Mouse (Mus musculus) embryonic fibroblast, embryonic 13.5 days (primary cell): ENCODE results near the gene Erc2. TPM values are rescaled to one million over a fixed set of nuclear protein-coding genes. Genes with fewer than 3 reads are reported as not detected.

ENCODE experiments used
- H3K27ac ChIP-seq: 2 replicates; pipeline ENCODE4 v1.5.1; 2012; ENCODE audit warnings: low read length, control low read depth, inconsistent platforms; ENCODE audit not compliant: insufficient read depth
- H3K4me1 ChIP-seq: 2 replicates; pipeline ENCODE4 v1.6.1; 2011; ENCODE audit warnings: low read length; ENCODE audit not compliant: control insufficient read depth, insufficient read depth
- H3K4me3 ChIP-seq: 2 replicates; pipeline ENCODE4 v1.5.1; 2011; ENCODE audit warnings: mild to moderate bottlenecking, control low read depth, low read length; ENCODE audit not compliant: insufficient read depth
- CTCF ChIP-seq: IDR thresholded peaks from 2 replicates; pipeline ENCODE4 v1.5.1; 2011; ENCODE audit warnings: mild to moderate bottlenecking, control low read depth, low read length, moderate library complexity, borderline replicate concordance; ENCODE audit not compliant: insufficient read depth
- POLR2A ChIP-seq: IDR thresholded peaks from 2 replicates; pipeline ENCODE4 v1.6.1; 2011; ENCODE audit warnings: low read depth, mild to moderate bottlenecking, control low read depth, low read length, moderate library complexity
- polyA plus RNA-seq: library from polyadenylated mRNA; stranded (reverse); fragments of >200 nt; gene quantifications from 2 replicates; pipeline ENCODE4 v1.2.4, GENCODE M21; 2011; ENCODE audit warnings: low read depth; ENCODE audit not compliant: missing spikeins, insufficient read length

Erc2 gene
- polyA plus RNA-seq, 1 experiment = 4.4 TPM

- TF ChIP-seq POLR2A = no peak
- TF ChIP-seq CTCF = no peak
- H3K4me3 ChIP-seq = no peak overlapping the region
- no peak overlapping the region for H3K27ac ChIP-seq
- H3K4me1 ChIP-seq = peaks cover 2% of the 10 kb centered on the region; the same call in 1 of the 2 replicates
These were observed 900.4 kb downstream of the Erc2 start for GRCm38 (mm10) chr14:28522611-28523010.

GRCm38 (mm10) chr14:28525566-28525965, 903.3 kb downstream of the Erc2 start:
- Histone ChIP-seq H3K4me3 (no peak overlapping the region), H3K27ac (peak overlapping the region; percentile 39; the same call in 1 of the 2 replicates), H3K4me1 (peaks cover 2% of the 10 kb centered on the region; the same call in 1 of the 2 replicates)
- TF ChIP-seq POLR2A = peak; percentile 16; the same call in 1 of the 2 replicates
- no peak for TF ChIP-seq CTCF

Other genes starting within 250 kb of the Erc2 start
- gene Fam208a, start 193.6 kb upstream of the Erc2 start, polyA plus RNA-seq = 18.8 and 20.5 TPM in 2 replicates
- 16.2 and 18.6 TPM in 2 replicates for gene Ccdc66, start 114.0 kb upstream of the Erc2 start, polyA plus RNA-seq